Mouse (Mus musculus): ENCODE data around the gene Smarcb1. TPM values are rescaled to one million over a fixed set of nuclear protein-coding genes. Genes with fewer than 3 reads are reported as not detected.

The Smarcb1 gene
- 19.9 and 34.1 TPM in 2 replicates for polyA plus RNA-seq (2012; rRNA removed)

DNA sequence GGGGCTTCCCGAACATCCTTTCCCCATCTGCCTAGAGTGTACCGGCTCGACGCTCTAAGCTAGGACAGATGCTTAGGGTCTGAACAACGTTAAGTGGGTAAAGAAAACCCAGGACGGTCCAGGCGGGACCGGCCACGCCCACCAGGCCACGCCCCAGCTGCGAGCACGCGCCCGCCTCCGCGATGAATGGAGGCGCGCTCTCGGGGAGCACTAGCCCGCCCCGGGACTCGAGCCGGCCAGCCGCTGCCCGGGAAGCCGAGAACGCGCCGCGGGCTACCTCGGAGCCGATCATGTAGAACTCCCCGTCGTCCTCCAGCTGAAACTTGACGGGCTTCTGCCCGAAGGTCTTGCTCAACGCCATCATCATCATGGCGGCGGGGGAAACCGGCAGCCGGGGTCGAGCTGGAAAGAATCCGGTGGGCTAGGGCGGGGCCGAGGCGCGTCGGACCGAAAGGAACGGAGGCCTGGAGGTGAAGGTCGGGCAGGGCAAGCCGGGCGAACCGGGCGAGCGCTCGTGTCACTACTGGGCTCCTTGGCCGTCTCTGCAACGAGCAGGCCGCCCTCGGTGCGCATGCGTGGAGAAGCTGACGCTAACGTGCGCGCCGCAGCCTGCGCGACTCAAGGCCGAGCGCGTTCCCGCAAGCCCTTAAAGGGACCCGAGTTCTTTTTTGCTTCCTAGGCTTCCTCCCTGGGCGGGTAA is at the start of gene Smarcb1:
Smarcb1 (minus strand) TSS at position 592 of the 700 bp plus-strand sequence.
- H3K4me3 ChIP-seq (ENCODE audit: low read depth, low read length), result peak within 1 kb of the TSS; percentile 84
- H3K4me1 ChIP-seq (ENCODE audit: control insufficient read depth, insufficient read depth, insufficient read length, low read length), result peaks cover 6% of the 10 kb centered on the region; the same call in 1 of the 2 replicates
- no peak for TF ChIP-seq CTCF (IDR thresholded peaks at IDR 0.05; ENCODE audit: extremely low read depth, insufficient read length, insufficient replicate concordance, low read depth, low read length)
- peak; percentile 52; the same call in 1 of the 2 replicates for TF ChIP-seq POLR2A (IDR thresholded peaks at IDR 0.05; ENCODE audit: low read depth, low read length)
- H3K36me3 ChIP-seq (ENCODE audit: control insufficient read depth, insufficient read depth, low read length), result peaks cover 5% of the 10 kb centered on the region
- peak within 1 kb of the TSS; percentile 77 for H3K27ac ChIP-seq (ENCODE audit: insufficient read depth, low read depth, low read length)
- WGBS, result under 1% methylated on average over 76 of the region's 76 CpGs
- H3K27me3 ChIP-seq (ENCODE audit: control insufficient read depth, insufficient read depth, low read length), result no peaks in the 10 kb centered on the region

DNA sequence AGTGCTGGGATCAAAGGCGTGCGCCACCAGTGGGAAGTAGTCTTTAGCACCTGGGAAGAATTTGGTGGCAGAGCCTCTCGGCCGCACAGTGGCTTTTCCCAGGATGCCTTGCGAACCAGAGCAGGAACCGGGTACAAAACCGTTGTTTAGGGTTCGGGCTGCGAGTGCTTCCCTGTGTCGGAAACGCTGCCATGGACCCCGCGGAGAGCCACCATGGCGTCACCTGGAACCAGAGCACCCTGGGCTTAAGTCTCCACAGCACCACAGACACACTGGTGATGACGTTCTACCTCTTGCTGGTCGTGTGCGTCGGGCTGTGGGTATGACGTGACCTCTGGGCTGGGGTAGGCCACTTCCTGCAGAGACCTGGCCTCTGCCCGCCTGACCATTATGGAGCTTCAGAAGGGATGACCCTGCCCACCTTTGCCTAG is 33.0 kb upstream of the Smarcb1 start, which contains the start of gene Gm5134:
Gm5134 (plus strand) TSS at position 134 of the 431 bp plus-strand sequence.
- Histone ChIP-seq H3K4me3 (ENCODE audit: low read depth, low read length) (peak within 1 kb of the TSS; percentile 55), H3K27ac (ENCODE audit: insufficient read depth, low read depth, low read length) (no peak within 1 kb of the TSS), H3K27me3 (ENCODE audit: control insufficient read depth, insufficient read depth, low read length) (0 out of 2 replicates have a peak, but pooled peaks cover 4% of the 10 kb centered on the region), H3K4me1 (ENCODE audit: control insufficient read depth, insufficient read depth, insufficient read length, low read length) (peaks cover 2% of the 10 kb centered on the region), H3K36me3 (ENCODE audit: control insufficient read depth, insufficient read depth, low read length) (no peaks in the 10 kb centered on the region)
- TF ChIP-seq CTCF (IDR thresholded peaks at IDR 0.05; ENCODE audit: extremely low read depth, insufficient read length, insufficient replicate concordance, low read depth, low read length) (no peak), POLR2A (IDR thresholded peaks at IDR 0.05; ENCODE audit: low read depth, low read length) (no peak)
- 36% methylated on average over 20 of the region's 20 CpGs for WGBS

DNA sequence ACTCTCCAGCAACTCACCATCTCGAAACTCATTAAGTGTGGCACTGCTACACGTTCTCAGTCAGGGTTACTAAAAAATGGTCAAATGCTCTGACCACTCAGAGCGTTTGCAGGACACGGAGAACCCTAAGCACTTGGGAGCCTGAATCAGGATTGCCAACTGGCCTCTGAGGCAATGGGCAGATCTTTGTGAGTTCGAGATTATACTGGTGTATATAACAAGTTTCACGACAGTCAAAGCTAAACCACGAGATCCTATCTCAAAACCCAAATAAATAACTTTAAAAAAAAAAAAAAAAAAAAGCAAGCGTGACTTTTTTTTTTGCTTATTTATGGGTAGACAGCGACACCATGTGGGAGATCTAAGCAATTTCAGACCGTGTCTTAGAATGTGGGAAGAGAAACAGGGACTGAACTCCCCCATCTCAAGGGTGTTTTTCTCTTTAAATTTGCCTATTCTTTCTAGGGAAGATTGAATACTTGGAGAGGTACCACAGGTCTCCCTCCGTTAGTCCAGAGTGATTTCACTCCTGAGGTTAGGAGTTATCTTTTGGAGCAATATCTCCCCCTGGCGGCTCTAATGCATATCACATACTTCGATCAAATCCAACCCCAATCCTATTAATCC is 30.1 kb upstream of the Smarcb1 start:
- TF ChIP-seq POLR2A (IDR thresholded peaks at IDR 0.05; ENCODE audit: low read depth, low read length) (no peak), CTCF (IDR thresholded peaks at IDR 0.05; ENCODE audit: extremely low read depth, insufficient read length, insufficient replicate concordance, low read depth, low read length) (peak; percentile 22; the same call in 1 of the 2 replicates)
- Histone ChIP-seq H3K27me3 (ENCODE audit: control insufficient read depth, insufficient read depth, low read length) (0 out of 2 replicates have a peak, but pooled peaks cover 4% of the 10 kb centered on the region), H3K36me3 (ENCODE audit: control insufficient read depth, insufficient read depth, low read length) (no peaks in the 10 kb centered on the region), H3K27ac (ENCODE audit: insufficient read depth, low read depth, low read length) (no peak overlapping the region), H3K4me1 (ENCODE audit: control insufficient read depth, insufficient read depth, insufficient read length, low read length) (peaks cover 2% of the 10 kb centered on the region), H3K4me3 (ENCODE audit: low read depth, low read length) (peak overlapping the region; percentile 34)
- 1% methylated on average over 13 of the region's 13 CpGs for WGBS

DNA sequence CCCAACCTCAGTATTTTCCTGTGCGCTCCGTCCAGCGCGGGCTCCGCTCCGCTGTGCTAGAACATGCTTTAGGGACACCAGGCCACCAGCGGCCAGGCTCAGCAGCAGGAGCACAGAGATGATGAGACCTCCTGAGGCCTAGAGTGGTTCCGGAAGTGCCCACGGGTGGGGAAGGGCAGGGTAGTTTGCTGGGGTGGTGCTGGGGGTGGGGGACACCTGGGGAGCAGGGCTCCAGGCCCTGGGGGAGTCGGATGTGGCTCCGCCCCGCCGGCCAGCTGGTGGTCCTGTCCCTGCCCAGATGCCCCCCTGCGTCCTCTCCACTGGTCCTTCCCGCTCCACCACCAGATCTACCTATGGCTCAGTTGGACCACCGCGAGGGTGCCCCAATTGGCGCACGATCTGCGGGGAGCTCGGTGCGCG is 29.4 kb upstream of the Smarcb1 start:
- WGBS, result 12% methylated on average over 23 of the region's 23 CpGs
- Histone ChIP-seq H3K4me1 (ENCODE audit: control insufficient read depth, insufficient read depth, insufficient read length, low read length) (peaks cover 2% of the 10 kb centered on the region), H3K4me3 (ENCODE audit: low read depth, low read length) (peak overlapping the region; percentile 39), H3K27me3 (ENCODE audit: control insufficient read depth, insufficient read depth, low read length) (0 out of 2 replicates have a peak, but pooled peaks cover 4% of the 10 kb centered on the region), H3K36me3 (ENCODE audit: control insufficient read depth, insufficient read depth, low read length) (no peaks in the 10 kb centered on the region), H3K27ac (ENCODE audit: insufficient read depth, low read depth, low read length) (no peak overlapping the region)
- TF ChIP-seq POLR2A (IDR thresholded peaks at IDR 0.05; ENCODE audit: low read depth, low read length), result no peak
- no peak for TF ChIP-seq CTCF (IDR thresholded peaks at IDR 0.05; ENCODE audit: extremely low read depth, insufficient read length, insufficient replicate concordance, low read depth, low read length)

DNA sequence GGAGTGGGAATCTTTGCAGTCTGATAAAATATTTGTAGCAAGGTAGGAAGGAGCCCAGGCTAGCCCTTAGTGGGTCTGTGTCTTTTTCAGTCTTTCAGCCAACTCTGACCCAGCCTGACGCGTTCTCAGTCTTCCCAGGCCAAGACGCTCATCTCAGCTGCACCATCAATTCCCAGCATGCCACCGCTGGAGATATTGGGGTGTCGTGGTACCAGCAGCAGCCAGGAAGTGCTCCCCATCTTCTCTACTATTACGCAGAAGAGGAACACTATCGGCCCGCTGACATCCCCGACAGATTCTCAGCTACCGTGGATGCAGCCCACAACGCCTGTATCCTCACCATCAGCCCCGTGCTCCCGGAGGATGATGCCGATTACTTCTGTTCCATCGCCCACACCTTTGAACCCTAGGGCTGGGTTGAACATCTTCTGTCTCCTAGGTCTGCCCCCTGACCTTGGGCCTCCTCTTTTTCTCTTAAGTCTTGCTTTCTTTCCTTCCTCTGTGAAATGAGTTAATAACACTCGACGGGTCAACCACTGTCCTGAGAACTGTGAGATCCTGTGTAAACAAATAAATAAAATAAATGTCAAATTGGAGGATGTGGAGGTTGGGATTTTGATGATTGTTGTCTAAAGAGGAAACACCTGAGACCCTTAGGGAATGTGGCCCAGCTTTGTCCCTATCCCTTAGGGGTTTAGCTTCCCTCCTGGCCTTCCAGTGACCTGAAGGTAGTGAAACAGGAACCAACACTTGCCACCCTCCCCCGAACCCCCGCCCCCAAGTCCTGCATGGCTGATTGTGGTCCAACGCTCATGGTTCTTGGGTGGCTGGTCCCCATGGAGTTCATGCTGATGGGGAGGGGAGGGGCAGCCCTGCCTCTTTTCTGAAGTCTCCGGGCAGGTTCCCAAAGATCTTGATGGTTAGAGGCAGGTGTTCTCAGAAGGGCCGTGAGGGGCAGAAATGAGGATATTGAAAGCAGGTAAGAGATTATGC is 27.9 kb upstream of the Smarcb1 start:
- H3K4me3 ChIP-seq (ENCODE audit: low read depth, low read length), result no peak overlapping the region
- no peaks in the 10 kb centered on the region for H3K36me3 ChIP-seq (ENCODE audit: control insufficient read depth, insufficient read depth, low read length)
- no peak overlapping the region for H3K27ac ChIP-seq (ENCODE audit: insufficient read depth, low read depth, low read length)
- peaks cover 2% of the 10 kb centered on the region for H3K4me1 ChIP-seq (ENCODE audit: control insufficient read depth, insufficient read depth, insufficient read length, low read length)
- no peak for TF ChIP-seq POLR2A (IDR thresholded peaks at IDR 0.05; ENCODE audit: low read depth, low read length)
- TF ChIP-seq CTCF (IDR thresholded peaks at IDR 0.05; ENCODE audit: extremely low read depth, insufficient read length, insufficient replicate concordance, low read depth, low read length), result no peak
- 0 out of 2 replicates have a peak, but pooled peaks cover 2% of the 10 kb centered on the region for H3K27me3 ChIP-seq (ENCODE audit: control insufficient read depth, insufficient read depth, low read length)
- 73% methylated on average over 22 of the region's 22 CpGs for WGBS

DNA sequence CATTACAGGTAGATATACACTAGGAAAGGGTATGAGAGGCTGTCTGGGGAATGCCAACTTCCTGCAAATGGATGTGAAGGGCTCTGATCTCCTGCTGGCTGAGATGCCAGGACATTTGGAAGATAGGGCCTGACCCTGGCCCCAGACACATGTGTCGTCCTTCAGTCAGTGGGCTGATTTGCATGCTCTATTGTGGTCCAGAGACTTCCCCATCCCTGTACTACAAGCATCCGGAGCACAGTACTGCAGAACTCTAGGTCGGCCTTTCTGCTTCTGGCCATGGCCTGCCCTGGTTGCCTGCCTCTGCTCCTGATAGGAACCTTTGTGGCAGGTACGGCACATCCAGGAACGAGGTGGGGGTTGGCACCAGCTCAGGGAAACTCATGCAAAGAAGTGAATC is 26.7 kb upstream of the Smarcb1 start:
- Histone ChIP-seq H3K27ac (ENCODE audit: insufficient read depth, low read depth, low read length) (no peak overlapping the region), H3K4me3 (ENCODE audit: low read depth, low read length) (peak overlapping the region; percentile 19; the same call in 1 of the 2 replicates), H3K27me3 (ENCODE audit: control insufficient read depth, insufficient read depth, low read length) (no peaks in the 10 kb centered on the region), H3K4me1 (ENCODE audit: control insufficient read depth, insufficient read depth, insufficient read length, low read length) (peaks cover 2% of the 10 kb centered on the region), H3K36me3 (ENCODE audit: control insufficient read depth, insufficient read depth, low read length) (no peaks in the 10 kb centered on the region)
- no peak for TF ChIP-seq CTCF (IDR thresholded peaks at IDR 0.05; ENCODE audit: extremely low read depth, insufficient read length, insufficient replicate concordance, low read depth, low read length)
- 81% methylated on average over 5 of the region's 5 CpGs for WGBS

Measured in small intestine, adult 2 months (tissue).